Mouse (Mus musculus) liver, postnatal 0 days (tissue): ENCODE results near the gene Rpgrip1l. TPM values are rescaled to one million over a fixed set of nuclear protein-coding genes. Genes with fewer than 3 reads are reported as not detected.
A peak's percentile ranks its signal among the peaks of the same experiment; 100 is the strongest.

Experiments
- ATAC-seq: fragments of 200-750 bp; cut with Nextera tagmentation; 2 replicates; pipeline ENCODE4 v1.8.0; 2017; ENCODE audit warnings: mild to moderate bottlenecking, moderate library complexity
- DNase-seq: peaks from one replicate; pipeline ENCODE4 v3.0.0-alpha.2; 2016
- H3K27ac ChIP-seq: fragments of 300-500 bp; sonication (generic); 2 replicates; pipeline ENCODE4 v1.5.1; 2014; ENCODE audit warnings: antibody characterized with exemption, moderate library complexity, mild to moderate bottlenecking, low read depth
- H3K27me3 ChIP-seq: fragments of 300-500 bp; sonication (generic); 2 replicates; pipeline ENCODE4 v1.6.1; 2014; ENCODE audit warnings: low read length, control low read depth, mixed read lengths; ENCODE audit not compliant: insufficient read depth
- H3K36me3 ChIP-seq: fragments of 300-500 bp; sonication (generic); replicated peaks from 2 replicates; pipeline ENCODE4 v1.6.1; 2014; ENCODE audit warnings: mild to moderate bottlenecking, control low read depth, low read length, moderate library complexity, mixed read lengths; ENCODE audit not compliant: insufficient read depth
- H3K4me1 ChIP-seq: fragments of 300-500 bp; sonication (generic); 2 replicates; pipeline ENCODE4 v1.6.1; 2014; ENCODE audit warnings: antibody characterized with exemption, mild to moderate bottlenecking, control low read depth; ENCODE audit not compliant: insufficient read depth
- H3K4me2 ChIP-seq: fragments of 300-500 bp; sonication (generic); 2 replicates; pipeline ENCODE4 v1.6.1; 2014; ENCODE audit warnings: low read depth, mild to moderate bottlenecking, low read length, moderate library complexity, mixed read lengths
- H3K4me3 ChIP-seq: fragments of 300-500 bp; sonication (generic); 2 replicates; pipeline ENCODE4 v1.5.1; 2014; ENCODE audit warnings: low read depth, low read length
- H3K9ac ChIP-seq: fragments of 300-500 bp; sonication (generic); replicated peaks from 2 replicates; pipeline ENCODE4 v1.6.1; 2014; ENCODE audit warnings: mild to moderate bottlenecking, moderate library complexity
- H3K9me3 ChIP-seq: fragments of 300-500 bp; sonication (generic); 2 replicates; pipeline ENCODE4 v1.6.1; 2016; ENCODE audit warnings: mild to moderate bottlenecking, control low read depth, low read length, mixed read lengths
- CTCF ChIP-seq: sonication (generic); IDR thresholded peaks from 2 replicates; pipeline ENCODE4 v1.5.1; 2016; ENCODE audit warnings: antibody characterized with exemption, low read depth
- EP300 ChIP-seq: IDR thresholded peaks from 2 replicates; pipeline ENCODE4 v1.6.1; 2016; ENCODE audit warnings: antibody characterized with exemption, low read depth, mild to moderate bottlenecking
- whole genome bisulfite sequencing: fragments of 180-500 bp; shearing (Covaris S2); extraction: QIAGEN DNeasy Blood & Tissue Kit; methylation state at CpG from one replicate; pipeline ENCODE4 v1.1.7; 2014; ENCODE audit not compliant: insufficient replicate concordance; 5-methylcytosine and 5-hydroxymethylcytosine counted together
- polyA plus RNA-seq: library from polyadenylated mRNA; unstranded; fragments of >200 nt; fragmentation: Nextera tagmentation; extraction: Ambion mirVana; gene quantifications from 2 replicates; pipeline ENCODE4 v1.2.1, GENCODE M21; 2015

Gene Rpgrip1l
- polyA plus RNA-seq, 1 experiment from 2014 or later = 1.2 TPM

- DNase-seq = no peak
- 72% methylated on average over 2 of the region's 2 CpGs for WGBS
- Histone ChIP-seq H3K4me2 (no peak overlapping the region), H3K27me3 (no peaks in the 10 kb centered on the region), H3K4me1 (no peaks in the 10 kb centered on the region), H3K4me3 (no peak overlapping the region), H3K27ac (no peak overlapping the region), H3K36me3 (no peaks in the 10 kb centered on the region), H3K9ac (no peak overlapping the region), H3K9me3 (no peaks in the 10 kb centered on the region)
- TF ChIP-seq CTCF (no peak), EP300 (no peak)
- no peak for ATAC-seq
Observed at GRCm38 (mm10) chr8:91201184-91201583, 111.9 kb downstream of the Rpgrip1l start.

DNA sequence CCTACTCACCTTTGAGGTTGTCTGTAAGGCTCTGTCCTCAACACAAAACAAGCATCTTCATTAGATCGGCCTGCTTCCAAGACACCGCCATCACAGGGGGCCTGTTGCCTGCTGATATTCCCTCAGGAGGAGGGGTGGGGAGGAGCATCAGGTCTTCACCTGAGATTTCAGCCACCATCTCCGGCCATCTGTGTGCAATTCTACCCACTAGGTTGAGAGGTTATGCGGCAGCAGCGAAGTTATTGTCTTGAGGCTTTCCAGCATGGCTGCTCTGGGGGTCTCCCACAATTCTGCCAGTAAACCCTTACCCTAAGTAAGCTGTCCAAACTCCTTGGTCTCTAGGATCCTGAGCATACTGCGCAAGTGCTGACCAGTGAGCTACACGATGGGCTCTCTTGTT is 113.2 kb downstream of the Rpgrip1l start, which contains the start of gene Aktip:
Aktip (minus strand) TSS at position 101 of the 400 bp plus-strand sequence.
- Histone ChIP-seq H3K4me1 (no peaks in the 10 kb centered on the region), H3K4me2 (no peak within 1 kb of the TSS), H3K9ac (no peak within 1 kb of the TSS), H3K36me3 (no peaks in the 10 kb centered on the region), H3K27ac (no peak within 1 kb of the TSS), H3K9me3 (no peaks in the 10 kb centered on the region), H3K27me3 (no peaks in the 10 kb centered on the region), H3K4me3 (no peak within 1 kb of the TSS)
- no peak for DNase-seq
- no peak for TF ChIP-seq EP300
- 89% methylated on average over 7 of the region's 7 CpGs for WGBS
- ATAC-seq = no peak

- H3K27ac ChIP-seq = no peak overlapping the region
- 87% methylated on average over 3 of the region's 3 CpGs for WGBS
- H3K27me3 ChIP-seq = no peaks in the 10 kb centered on the region
- H3K4me1 ChIP-seq = no peaks in the 10 kb centered on the region
- no peak overlapping the region for H3K9ac ChIP-seq
- DNase-seq (no peak), ATAC-seq (no peak)
- TF ChIP-seq EP300 (no peak), CTCF (no peak)
- no peaks in the 10 kb centered on the region for H3K9me3 ChIP-seq
- H3K36me3 ChIP-seq = no peaks in the 10 kb centered on the region
- no peak overlapping the region for H3K4me3 ChIP-seq
- no peak overlapping the region for H3K4me2 ChIP-seq
Observed at GRCm38 (mm10) chr8:91198036-91198435, 115.0 kb downstream of the Rpgrip1l start.

- TF ChIP-seq CTCF = no peak
- no peak overlapping the region for H3K9ac ChIP-seq
- no peaks in the 10 kb centered on the region for H3K4me1 ChIP-seq
- H3K36me3 ChIP-seq = no peaks in the 10 kb centered on the region
- H3K4me2 ChIP-seq = no peak overlapping the region
- 67% methylated on average over 5 of the region's 5 CpGs for WGBS
- no peak overlapping the region for H3K27ac ChIP-seq
- no peak for DNase-seq
- ATAC-seq = no peak
- H3K9me3 ChIP-seq = no peaks in the 10 kb centered on the region
- no peaks in the 10 kb centered on the region for H3K27me3 ChIP-seq
- H3K4me3 ChIP-seq = no peak overlapping the region
Observed at GRCm38 (mm10) chr8:91197233-91197632, 115.8 kb downstream of the Rpgrip1l start.

GRCm38 (mm10) chr8:91196661-91197060 is 116.4 kb downstream of the Rpgrip1l start:
- Histone ChIP-seq H3K27me3 (no peaks in the 10 kb centered on the region), H3K36me3 (no peaks in the 10 kb centered on the region), H3K4me2 (no peak overlapping the region), H3K4me1 (no peaks in the 10 kb centered on the region), H3K9me3 (no peaks in the 10 kb centered on the region), H3K4me3 (no peak overlapping the region), H3K9ac (no peak overlapping the region), H3K27ac (no peak overlapping the region)
- no peak for ATAC-seq
- peak; percentile 22 for DNase-seq
- 0 out of 2 replicates have a peak, but pooled peaks have one; percentile 5 for TF ChIP-seq CTCF
- TF ChIP-seq EP300 = no peak
- WGBS = 76% methylated on average over 12 of the region's 12 CpGs

- H3K4me2 ChIP-seq = no peak overlapping the region
- DNase-seq = no peak
- H3K9ac ChIP-seq = no peak overlapping the region
- ATAC-seq = no peak
- no peak overlapping the region for H3K27ac ChIP-seq
- H3K9me3 ChIP-seq = no peaks in the 10 kb centered on the region
- no peaks in the 10 kb centered on the region for H3K27me3 ChIP-seq
- TF ChIP-seq EP300 = no peak
- TF ChIP-seq CTCF = no peak
- 74% methylated on average over 2 of the region's 2 CpGs for WGBS
- H3K36me3 ChIP-seq = no peaks in the 10 kb centered on the region
- H3K4me1 ChIP-seq = no peaks in the 10 kb centered on the region
- H3K4me3 ChIP-seq = no peak overlapping the region
Observed at GRCm38 (mm10) chr8:91194081-91194480, 119.0 kb downstream of the Rpgrip1l start.

GRCm38 (mm10) chr8:91192941-91193340 is 120.1 kb downstream of the Rpgrip1l start:
- no peak overlapping the region for H3K4me3 ChIP-seq
- no peaks in the 10 kb centered on the region for H3K27me3 ChIP-seq
- no peak overlapping the region for H3K27ac ChIP-seq
- WGBS = 75% methylated on average over 5 of the region's 5 CpGs
- no peak overlapping the region for H3K9ac ChIP-seq
- no peaks in the 10 kb centered on the region for H3K4me1 ChIP-seq
- H3K36me3 ChIP-seq = no peaks in the 10 kb centered on the region
- TF ChIP-seq EP300 (no peak), CTCF (no peak)
- H3K4me2 ChIP-seq = no peak overlapping the region
- no peaks in the 10 kb centered on the region for H3K9me3 ChIP-seq
- no peak for DNase-seq
- ATAC-seq = no peak
